Mouse (Mus musculus): ENCODE measurements around the gene Vmn1r204.
"Not testable (repeated sequence)": the region's sequence is repeated elsewhere in the genome, so short reads cannot be mapped to it uniquely, and the experiment has no call there.

Gene Vmn1r204

GRCm38 (mm10) chr13:22552898-22553297 lies at the start of gene Vmn1r204:
Gene Vmn1r204, plus strand, starts transcription at chr13:22553198.
- not testable (repeated sequence) for DNase-seq (ENCODE audit: low spot score in 2 of 2)

- DNase-seq (ENCODE audit: low spot score in 2 of 2), result no peak
These were observed 47.7 kb upstream of the Vmn1r204 start, which contains the start of gene Vmn1r202 for GRCm38 (mm10) chr13:22505281-22505680. Gene Vmn1r202, minus strand, starts transcription at chr13:22505381.

- DNase-seq (ENCODE audit: low spot score in 2 of 2), result no peak
These were observed 35.2 kb upstream of the Vmn1r204 start, which contains the start of gene Vmn1r203 for GRCm38 (mm10) chr13:22517814-22518213. Gene Vmn1r203, plus strand, starts transcription at chr13:22518114.

- not testable (repeated sequence) for DNase-seq (ENCODE audit: low spot score in 2 of 2)
These were observed 21.9 kb downstream of the Vmn1r204 start for GRCm38 (mm10) chr13:22574911-22575310.

GRCm38 (mm10) chr13:22583336-22583735 lies 30.3 kb downstream of the Vmn1r204 start:
- not testable (repeated sequence) for DNase-seq (ENCODE audit: low spot score in 2 of 2)

- no peak for DNase-seq (ENCODE audit: low spot score in 2 of 2)
These were observed 39.9 kb downstream of the Vmn1r204 start, which contains the start of gene Vmn1r205 for GRCm38 (mm10) chr13:22592900-22593299. Gene Vmn1r205, minus strand, starts transcription at chr13:22593000.
